Mouse (Mus musculus) embryonic facial prominence, embryonic 13.5 days (tissue): ENCODE results near the gene Cog5. TPM values are rescaled to one million over a fixed set of nuclear protein-coding genes. Genes with fewer than 3 reads are reported as not detected.
A peak's percentile ranks its signal among the peaks of the same experiment; 100 is the strongest.

Source experiments
- ATAC-seq: fragments of 200-750 bp; cut with Nextera tagmentation; 2 replicates; pipeline ENCODE4 v1.8.0; 2017; ENCODE audit warnings: low read depth; ENCODE audit not compliant: insufficient number of reproducible peaks, insufficient read depth, low FRiP score, low TSS enrichment
- H3K27ac ChIP-seq: fragments of 300-500 bp; sonication (generic); 2 replicates; pipeline ENCODE4 v1.5.1; 2015; ENCODE audit warnings: moderate library complexity, mild to moderate bottlenecking, inconsistent platforms
- H3K27me3 ChIP-seq: fragments of 300-500 bp; sonication (generic); 2 replicates; pipeline ENCODE4 v1.6.1; 2015; ENCODE audit warnings: mild to moderate bottlenecking, inconsistent platforms
- H3K36me3 ChIP-seq: fragments of 300-500 bp; sonication (generic); 2 replicates; pipeline ENCODE4 v1.6.1; 2015; ENCODE audit warnings: mild to moderate bottlenecking, inconsistent platforms
- H3K4me1 ChIP-seq: fragments of 300-500 bp; sonication (generic); 2 replicates; pipeline ENCODE4 v1.6.1; 2015; ENCODE audit warnings: inconsistent platforms
- H3K4me2 ChIP-seq: fragments of 300-500 bp; sonication (generic); 2 replicates; pipeline ENCODE4 v1.6.1; 2015; ENCODE audit warnings: moderate library complexity, mild to moderate bottlenecking, inconsistent platforms
- H3K4me3 ChIP-seq: fragments of 300-500 bp; sonication (generic); 2 replicates; pipeline ENCODE4 v1.5.1; 2015; ENCODE audit warnings: mild to moderate bottlenecking, inconsistent platforms
- H3K9ac ChIP-seq: fragments of 300-500 bp; sonication (generic); 2 replicates; pipeline ENCODE4 v1.6.1; 2015; ENCODE audit warnings: mild to moderate bottlenecking, inconsistent platforms
- H3K9me3 ChIP-seq: fragments of 300-500 bp; sonication (generic); 2 replicates; pipeline ENCODE4 v1.6.1; 2016; ENCODE audit warnings: inconsistent platforms
- WGBS: fragments of 180-500 bp; shearing (Covaris S2); methylation state at CpG from one replicate; pipeline ENCODE4 v1.1.7; 2015; ENCODE audit warnings: mixed read lengths; 5-methylcytosine and 5-hydroxymethylcytosine counted together
- polyA plus RNA-seq: library from polyadenylated mRNA; unstranded; fragments of >200 nt; fragmentation: Nextera tagmentation; extraction: Ambion mirVana; gene quantifications from 2 replicates; pipeline ENCODE4 v1.2.1, GENCODE M21; 2015

Cog5 gene
- polyA plus RNA-seq, 1 experiment from 2014 or later, result 38.7 TPM

DNA sequence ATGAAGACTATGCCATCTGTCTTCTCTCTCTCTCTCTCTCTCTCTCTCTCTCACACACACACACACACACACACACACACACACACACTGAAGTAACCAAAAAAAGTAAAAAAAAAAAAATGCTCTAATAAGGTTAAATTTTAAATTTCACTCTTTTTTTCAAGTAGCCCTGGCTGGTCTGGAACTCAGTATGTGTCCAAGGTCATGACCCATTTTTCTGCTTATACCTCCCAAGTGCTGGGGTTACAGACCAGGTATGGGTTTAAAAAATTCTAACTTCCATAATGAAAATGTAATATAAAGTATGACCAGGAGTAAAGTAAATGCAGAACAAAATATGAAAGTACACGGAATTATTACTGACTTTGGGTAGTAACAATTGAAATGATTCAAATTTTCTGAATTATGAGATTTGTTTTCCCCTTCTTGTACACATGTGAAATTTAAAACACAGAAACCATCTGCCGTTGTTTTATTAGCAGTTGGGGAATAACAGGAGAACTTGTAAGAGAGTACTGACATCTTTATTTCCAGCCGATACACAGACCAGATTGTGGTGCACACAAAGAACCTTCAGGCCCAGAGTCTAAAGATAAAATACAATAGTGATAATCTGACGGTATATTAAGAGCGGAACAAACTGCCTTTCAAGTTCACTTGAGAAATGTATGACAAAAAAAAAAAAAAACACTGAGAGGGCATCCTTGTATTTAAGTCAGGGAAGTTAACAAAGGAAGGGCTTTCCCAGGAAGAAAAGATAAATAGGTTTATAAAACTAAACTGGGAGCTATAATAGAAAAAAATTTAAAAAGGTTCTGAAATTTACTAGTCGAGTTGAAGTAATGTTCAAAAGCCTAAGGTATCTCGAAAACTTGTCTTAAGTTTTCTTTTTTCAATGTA is 293.7 kb downstream of the Cog5 start:
- Histone ChIP-seq H3K27me3 (no peaks in the 10 kb centered on the region), H3K9me3 (no peaks in the 10 kb centered on the region), H3K4me3 (peak overlapping the region; percentile 84), H3K27ac (peak overlapping the region; percentile 100; the same call in 1 of the 2 replicates), H3K36me3 (peaks cover 5% of the 10 kb centered on the region), H3K4me2 (peak overlapping the region; percentile 64), H3K9ac (peak overlapping the region; percentile 91), H3K4me1 (no peaks in the 10 kb centered on the region)
- ATAC-seq, result no peak
- 20% methylated on average over 7 of the region's 7 CpGs for WGBS

DNA sequence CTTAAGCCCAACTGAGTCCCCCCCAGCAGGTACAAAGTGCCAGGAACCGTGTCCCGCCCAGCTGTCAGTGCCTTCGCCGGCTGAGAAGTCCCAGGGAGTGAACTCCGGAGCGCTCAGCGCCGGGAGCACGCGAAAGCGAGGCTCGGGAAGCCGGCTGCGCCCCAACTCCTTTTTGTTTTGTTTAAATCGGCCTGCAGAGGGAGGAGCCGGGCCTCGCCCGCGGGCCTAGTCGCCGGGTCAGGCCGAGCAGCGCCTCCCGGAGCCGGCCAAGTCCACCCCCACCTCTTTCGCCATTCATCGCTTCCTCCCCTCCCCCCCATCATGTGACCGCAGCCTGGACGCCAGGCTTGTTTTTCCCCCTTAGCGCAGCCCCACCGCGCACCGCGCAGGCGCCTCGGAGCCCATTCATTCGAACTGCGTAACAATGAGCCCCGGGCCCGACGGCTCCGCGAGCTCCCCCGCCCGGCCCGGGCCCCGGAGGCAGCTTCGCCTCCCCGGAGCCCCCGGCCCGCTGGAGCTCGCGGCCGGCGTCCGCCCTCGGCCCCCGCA is 294.6 kb downstream of the Cog5 start:
- under 1% methylated on average over 54 of the region's 58 CpGs for WGBS
- Histone ChIP-seq H3K4me2 (peak overlapping the region; percentile 64), H3K9me3 (no peaks in the 10 kb centered on the region), H3K27me3 (no peaks in the 10 kb centered on the region), H3K27ac (peak overlapping the region; percentile 100), H3K36me3 (no peaks in the 10 kb centered on the region), H3K9ac (peak overlapping the region; percentile 91), H3K4me1 (no peaks in the 10 kb centered on the region), H3K4me3 (peak overlapping the region; percentile 84)
- peak; percentile 77 for ATAC-seq

DNA sequence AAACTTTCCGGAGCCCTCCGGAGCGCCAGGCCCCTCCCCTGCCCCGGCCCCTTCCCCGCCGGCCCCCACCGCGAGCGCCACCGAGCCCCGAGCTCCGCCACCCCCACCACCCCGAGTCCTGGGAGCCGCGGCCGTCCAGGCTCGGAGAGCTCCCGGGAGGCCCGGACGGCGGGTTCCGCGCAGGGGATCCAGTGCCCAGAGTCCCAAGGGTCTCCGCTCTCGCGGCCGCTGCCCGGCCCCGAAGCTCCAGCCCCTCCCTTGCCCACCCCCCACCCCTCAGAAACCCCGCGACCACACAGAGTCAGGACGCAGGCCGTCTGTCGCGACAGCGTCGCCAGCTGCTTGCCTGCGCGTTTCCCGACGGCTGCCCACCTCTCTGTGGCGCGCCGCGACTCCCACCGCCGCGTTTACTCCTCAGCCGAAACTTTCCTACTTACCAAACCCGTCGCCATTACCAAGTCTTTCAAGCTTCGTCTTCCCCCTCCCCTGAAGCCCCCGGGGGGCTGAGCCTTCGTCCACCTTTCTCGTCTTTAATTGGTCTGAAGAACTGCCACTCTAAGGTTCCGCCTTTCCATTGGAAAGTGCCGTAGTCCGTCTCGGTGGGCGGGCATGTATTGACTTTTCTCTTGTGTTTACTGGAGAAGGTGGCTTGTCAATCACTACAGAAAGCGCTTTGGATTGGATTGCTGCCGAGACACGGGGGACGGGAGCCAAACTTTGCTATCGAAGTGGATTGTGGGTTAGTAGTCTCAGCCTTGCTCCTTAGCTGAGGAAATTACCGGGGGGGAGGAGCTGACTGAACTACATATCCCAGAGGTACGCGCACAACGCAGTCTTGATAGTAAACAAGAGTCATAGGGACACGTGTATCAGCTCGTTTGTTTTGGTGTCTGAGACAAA is 295.3 kb downstream of the Cog5 start, which contains the start of gene Hbp1:
Gene Hbp1, minus strand, starts transcription at position 777 of the 900 bp plus-strand sequence.
- peak within 1 kb of the TSS; percentile 76 for H3K4me2 ChIP-seq
- WGBS, result under 1% methylated on average over 70 of the region's 71 CpGs
- H3K4me1 ChIP-seq, result no peaks in the 10 kb centered on the region
- peak within 1 kb of the TSS; percentile 100 for H3K27ac ChIP-seq
- peak within 1 kb of the TSS; percentile 84 for H3K4me3 ChIP-seq
- H3K9ac ChIP-seq, result peak within 1 kb of the TSS; percentile 91
- H3K36me3 ChIP-seq, result no peaks in the 10 kb centered on the region
- peak; percentile 98 for ATAC-seq
- H3K9me3 ChIP-seq, result no peaks in the 10 kb centered on the region
- no peaks in the 10 kb centered on the region for H3K27me3 ChIP-seq

DNA sequence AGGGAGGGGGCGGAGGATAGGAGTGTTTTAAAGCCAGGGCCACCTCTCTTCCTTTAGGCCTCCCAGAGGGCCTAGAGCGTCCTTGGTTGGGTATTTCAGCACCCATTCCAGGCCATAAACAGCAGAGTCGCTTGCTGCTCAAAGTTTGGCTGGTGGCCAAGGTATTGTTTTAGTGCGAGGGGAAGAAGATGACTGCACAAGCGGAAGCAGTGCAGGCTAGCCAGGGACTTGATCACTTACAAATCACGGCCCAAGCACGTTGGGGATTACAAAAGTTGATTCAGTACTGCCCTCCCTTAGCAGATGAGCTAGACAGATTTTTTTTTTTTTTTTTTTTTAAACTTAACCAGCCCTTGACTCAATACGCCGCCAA is 296.0 kb downstream of the Cog5 start:
- Histone ChIP-seq H3K9me3 (no peaks in the 10 kb centered on the region), H3K4me1 (no peaks in the 10 kb centered on the region), H3K27me3 (no peaks in the 10 kb centered on the region), H3K4me2 (peak overlapping the region; percentile 76), H3K27ac (peak overlapping the region; percentile 79), H3K4me3 (peak overlapping the region; percentile 84), H3K9ac (peak overlapping the region; percentile 69), H3K36me3 (no peaks in the 10 kb centered on the region)
- 6% methylated on average over 9 of the region's 9 CpGs for WGBS
- no peak for ATAC-seq

DNA sequence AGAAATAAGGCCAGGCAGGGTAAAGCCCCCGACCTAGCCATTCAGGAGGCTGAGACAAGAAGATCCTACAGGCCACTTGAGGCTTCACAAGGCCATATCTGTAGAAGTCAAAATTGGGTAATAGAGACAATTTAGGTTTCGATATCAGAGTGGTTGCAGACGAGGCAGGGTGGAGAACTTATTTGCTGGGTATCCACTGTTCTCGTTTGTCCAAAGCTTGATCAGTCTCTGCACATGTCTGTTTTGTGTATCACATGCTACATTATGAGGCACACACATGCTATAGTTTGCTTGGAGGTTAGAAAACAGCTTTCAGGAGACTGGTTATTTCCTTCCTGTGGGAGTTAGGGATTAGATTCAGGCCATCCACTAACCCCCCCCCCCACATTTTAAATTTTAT is 301.2 kb downstream of the Cog5 start:
- no peak overlapping the region for H3K4me2 ChIP-seq
- no peak for ATAC-seq
- H3K4me1 ChIP-seq, result no peaks in the 10 kb centered on the region
- WGBS, result 79% methylated on average over 4 of the region's 4 CpGs
- no peak overlapping the region for H3K9ac ChIP-seq
- H3K9me3 ChIP-seq, result no peaks in the 10 kb centered on the region
- H3K27ac ChIP-seq, result no peak overlapping the region
- no peaks in the 10 kb centered on the region for H3K27me3 ChIP-seq
- no peak overlapping the region for H3K4me3 ChIP-seq
- no peaks in the 10 kb centered on the region for H3K36me3 ChIP-seq

DNA sequence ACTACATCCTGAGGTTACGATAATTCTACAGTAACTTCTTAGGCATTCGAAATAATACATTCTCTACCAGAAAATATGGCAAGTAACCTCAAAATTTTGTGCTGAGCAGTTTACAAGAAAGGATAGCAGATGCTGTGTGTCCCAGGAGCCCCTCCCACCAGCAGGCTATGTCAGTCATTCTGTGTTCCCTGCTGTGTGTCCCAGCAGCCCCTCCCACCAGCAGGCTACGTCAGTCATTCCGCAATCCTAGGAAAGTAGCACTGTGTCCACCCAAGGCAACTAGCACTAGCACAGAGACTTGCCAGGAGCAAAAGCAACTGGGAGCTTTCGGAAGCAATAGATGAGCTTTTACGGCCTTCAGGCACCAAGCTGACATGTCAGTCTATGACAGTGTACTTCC is 309.4 kb downstream of the Cog5 start:
- Histone ChIP-seq H3K36me3 (peaks cover 7% of the 10 kb centered on the region; the same call in 1 of the 2 replicates), H3K4me2 (no peak overlapping the region), H3K9ac (no peak overlapping the region), H3K9me3 (no peaks in the 10 kb centered on the region), H3K27me3 (no peaks in the 10 kb centered on the region), H3K4me1 (no peaks in the 10 kb centered on the region), H3K4me3 (no peak overlapping the region), H3K27ac (no peak overlapping the region)
- WGBS, result 81% methylated on average over 6 of the region's 6 CpGs
- no peak for ATAC-seq

DNA sequence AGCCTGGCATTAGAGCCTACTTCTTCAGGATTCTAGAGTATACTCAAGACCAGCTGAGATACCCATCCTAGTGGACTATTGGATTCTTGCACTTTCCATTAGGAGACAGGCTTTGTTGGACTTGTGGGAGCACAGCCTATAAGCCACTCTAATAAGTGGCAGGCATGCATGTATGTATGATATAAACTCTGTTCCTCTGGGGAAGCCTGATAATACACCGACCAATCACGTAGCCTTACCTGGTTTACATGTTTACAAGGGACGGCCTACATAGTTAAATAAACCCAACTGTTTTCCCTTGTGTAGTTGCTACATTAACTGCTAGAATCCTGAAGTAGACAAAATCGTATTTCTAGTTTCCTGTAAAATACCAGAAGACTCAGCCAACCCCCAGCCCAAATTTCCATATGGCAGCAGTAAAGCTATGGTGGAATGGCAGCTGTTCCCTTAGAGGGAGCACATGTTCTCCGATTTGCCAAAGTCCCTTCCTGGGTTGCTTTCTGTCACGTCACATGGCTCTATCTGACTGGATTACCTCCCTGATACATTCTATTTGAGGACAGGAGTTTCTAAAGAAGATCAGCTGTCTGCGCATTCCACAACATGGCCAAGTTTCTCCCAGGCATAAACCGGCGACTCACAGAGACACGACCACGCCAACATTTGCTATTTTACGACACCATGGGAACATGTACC is 311.0 kb downstream of the Cog5 start:
- WGBS, result 85% methylated on average over 12 of the region's 12 CpGs
- H3K4me3 ChIP-seq, result no peak overlapping the region
- H3K27me3 ChIP-seq, result no peaks in the 10 kb centered on the region
- H3K4me2 ChIP-seq, result no peak overlapping the region
- H3K36me3 ChIP-seq, result peaks cover 7% of the 10 kb centered on the region; the same call in 1 of the 2 replicates
- H3K4me1 ChIP-seq, result no peaks in the 10 kb centered on the region
- no peak for ATAC-seq
- H3K27ac ChIP-seq, result no peak overlapping the region
- H3K9me3 ChIP-seq, result no peaks in the 10 kb centered on the region
- no peak overlapping the region for H3K9ac ChIP-seq

DNA sequence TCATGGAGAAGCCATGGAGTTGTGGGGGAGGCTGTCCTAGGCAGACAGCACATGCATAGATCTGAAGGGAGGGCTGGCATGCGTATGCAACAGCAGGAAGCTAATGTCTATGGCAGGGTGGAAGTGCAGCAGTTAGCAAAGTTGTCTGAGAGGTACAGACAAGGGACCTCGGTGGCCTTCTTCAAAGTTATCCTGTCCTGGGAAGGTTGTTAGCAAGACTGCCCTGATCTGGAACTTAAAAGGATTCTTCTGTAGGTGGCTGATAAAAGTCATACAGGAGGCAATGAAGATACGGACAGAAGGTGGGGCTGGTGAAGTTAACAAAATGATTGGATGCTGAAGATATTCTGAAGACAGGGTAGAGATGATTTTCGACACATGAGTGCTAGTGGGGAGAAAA is 311.7 kb downstream of the Cog5 start:
- WGBS, result 83% methylated on average over 4 of the region's 4 CpGs
- no peak overlapping the region for H3K27ac ChIP-seq
- no peak for ATAC-seq

DNA sequence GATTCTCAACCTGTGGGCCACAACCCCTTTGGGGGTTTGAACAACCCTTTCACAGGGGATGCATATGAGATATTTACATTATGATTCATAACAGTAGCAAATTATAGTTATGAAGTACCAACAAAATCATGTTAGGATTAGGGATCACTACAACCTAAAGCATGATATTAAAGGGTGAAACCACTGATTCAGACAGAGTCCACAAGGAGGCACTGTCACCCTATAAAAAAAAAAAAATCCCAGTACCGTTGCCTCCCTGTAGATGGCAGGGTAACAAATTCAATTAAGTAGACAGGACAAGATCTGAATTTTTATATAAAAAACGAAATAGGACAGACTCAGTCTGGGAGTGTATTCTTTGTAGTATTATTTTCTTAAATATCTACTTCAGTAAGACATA is 312.9 kb downstream of the Cog5 start:
- H3K9ac ChIP-seq, result no peak overlapping the region
- H3K4me2 ChIP-seq, result no peak overlapping the region
- ATAC-seq, result no peak

More for the DNA sequence above, 311.7 kb downstream of the Cog5 start:
- no peak overlapping the region for H3K9ac ChIP-seq
- no peaks in the 10 kb centered on the region for H3K27me3 ChIP-seq
- H3K36me3 ChIP-seq, result peaks cover 12% of the 10 kb centered on the region
- no peaks in the 10 kb centered on the region for H3K9me3 ChIP-seq
- H3K4me2 ChIP-seq, result no peak overlapping the region
- no peaks in the 10 kb centered on the region for H3K4me1 ChIP-seq
- H3K4me3 ChIP-seq, result no peak overlapping the region

DNA sequence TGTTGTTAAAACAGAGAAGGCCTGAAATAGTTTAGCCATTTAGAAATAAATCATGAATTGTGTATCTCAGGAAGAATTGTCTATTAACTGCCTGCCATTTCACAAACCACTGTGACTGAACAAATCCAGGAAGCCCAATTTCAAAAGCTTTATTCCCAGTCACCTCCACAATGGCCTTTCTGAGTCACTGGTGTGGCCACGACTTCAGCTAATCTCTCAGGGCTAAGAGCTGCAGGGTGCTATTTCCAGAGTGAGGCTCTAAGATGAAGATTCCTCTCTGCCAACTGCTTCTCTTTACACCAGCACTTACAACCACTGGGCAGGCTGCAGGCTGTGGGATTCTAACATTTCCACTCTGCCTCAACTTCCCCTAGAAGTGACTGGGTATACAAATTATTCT is 314.4 kb downstream of the Cog5 start:
- no peak overlapping the region for H3K4me3 ChIP-seq
- 23% methylated on average over 1 of the region's 1 CpGs for WGBS
- no peak for ATAC-seq
- no peaks in the 10 kb centered on the region for H3K9me3 ChIP-seq
- H3K4me2 ChIP-seq, result no peak overlapping the region
- peaks cover 12% of the 10 kb centered on the region for H3K36me3 ChIP-seq
- no peak overlapping the region for H3K9ac ChIP-seq
- no peak overlapping the region for H3K27ac ChIP-seq
- no peaks in the 10 kb centered on the region for H3K4me1 ChIP-seq
- H3K27me3 ChIP-seq, result no peaks in the 10 kb centered on the region

More for the DNA sequence above, 312.9 kb downstream of the Cog5 start:
- Histone ChIP-seq H3K36me3 (peaks cover 15% of the 10 kb centered on the region), H3K27me3 (no peaks in the 10 kb centered on the region), H3K9me3 (no peaks in the 10 kb centered on the region), H3K4me3 (no peak overlapping the region), H3K4me1 (no peaks in the 10 kb centered on the region), H3K27ac (no peak overlapping the region)
- WGBS, result 3% methylated on average over 2 of the region's 2 CpGs

DNA sequence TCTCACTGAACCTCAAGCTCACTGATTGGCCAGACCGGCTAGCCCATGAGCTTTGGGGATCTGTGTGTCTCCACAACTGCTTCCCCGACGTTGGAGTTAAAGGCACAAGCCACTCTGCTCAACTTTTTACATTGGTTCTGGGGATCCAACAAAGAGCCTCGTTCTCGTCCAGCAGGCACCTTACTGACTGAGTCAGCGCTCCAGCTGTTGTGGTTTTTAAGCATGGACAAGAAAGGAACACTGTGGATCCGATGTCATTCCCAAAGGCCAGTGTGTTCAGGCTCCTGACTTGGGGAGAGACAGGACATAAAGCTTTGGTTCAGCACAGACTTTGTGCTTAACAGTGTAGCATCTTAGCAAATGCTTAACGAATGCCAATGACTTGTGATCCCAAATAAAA is 316.9 kb downstream of the Cog5 start:
- no peak overlapping the region for H3K9ac ChIP-seq
- no peaks in the 10 kb centered on the region for H3K9me3 ChIP-seq
- H3K4me3 ChIP-seq, result no peak overlapping the region
- H3K36me3 ChIP-seq, result peaks cover 7% of the 10 kb centered on the region
- no peak overlapping the region for H3K27ac ChIP-seq
- no peaks in the 10 kb centered on the region for H3K27me3 ChIP-seq
- 80% methylated on average over 8 of the region's 8 CpGs for WGBS
- no peak for ATAC-seq
- no peak overlapping the region for H3K4me2 ChIP-seq
- H3K4me1 ChIP-seq, result no peaks in the 10 kb centered on the region
